Mouse (Mus musculus) c-Kit-positive CD71-positive TER-119-positive erythroid progenitor cells, embryonic 14.5 days (primary cell): ENCODE data around the gene Tmbim6.
"Not testable (repeated sequence)": the region's sequence is repeated elsewhere in the genome, so short reads cannot be mapped to it uniquely, and the experiment has no call there.

ENCODE experiments used
- DNase-seq: peaks from one replicate; pipeline ENCODE4 v3.0.0-alpha.2; 2013; ENCODE audit warnings: low spot score

Gene Tmbim6

DNA sequence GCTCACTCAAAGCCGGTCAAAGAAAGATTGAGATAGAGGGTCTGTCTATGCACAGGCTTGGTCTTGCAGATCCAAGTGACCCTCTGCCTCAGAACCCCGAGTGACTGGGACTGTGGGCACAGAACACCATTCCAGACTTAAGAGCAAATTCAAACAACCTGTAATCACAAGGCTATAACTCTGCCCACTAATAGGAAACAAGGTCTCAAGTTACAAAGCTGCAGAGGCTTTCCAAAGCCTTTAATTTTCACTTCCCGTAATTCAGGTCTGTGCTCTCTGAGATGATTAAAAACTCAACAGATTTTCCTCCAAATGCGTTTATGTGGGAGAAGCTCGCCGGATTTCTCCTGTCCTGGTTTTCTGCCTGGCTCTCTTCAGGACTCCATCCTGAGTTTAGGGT is 8.6 kb upstream of the Tmbim6 start:
- DNase-seq: no peak

DNA sequence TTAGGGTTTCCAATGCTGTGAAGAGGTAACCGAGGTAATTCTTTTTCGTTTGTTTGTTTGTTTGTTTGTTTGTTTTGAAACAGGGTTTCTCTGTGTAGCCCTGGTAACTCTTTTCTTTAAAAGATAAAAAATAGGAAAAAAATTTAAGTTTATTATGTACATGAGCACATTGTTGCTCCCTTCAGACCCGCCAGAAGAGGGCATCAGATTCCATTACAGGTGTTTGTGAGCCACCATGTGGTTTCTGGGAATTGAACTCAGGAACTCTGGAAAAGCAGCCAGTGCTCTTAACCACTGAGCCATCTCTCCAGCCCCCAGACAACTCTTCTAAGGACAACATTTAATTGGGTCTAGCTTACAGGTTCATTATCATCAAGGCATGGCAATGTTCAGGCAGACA is 6.6 kb upstream of the Tmbim6 start:
- DNase-seq: not testable (repeated sequence)

DNA sequence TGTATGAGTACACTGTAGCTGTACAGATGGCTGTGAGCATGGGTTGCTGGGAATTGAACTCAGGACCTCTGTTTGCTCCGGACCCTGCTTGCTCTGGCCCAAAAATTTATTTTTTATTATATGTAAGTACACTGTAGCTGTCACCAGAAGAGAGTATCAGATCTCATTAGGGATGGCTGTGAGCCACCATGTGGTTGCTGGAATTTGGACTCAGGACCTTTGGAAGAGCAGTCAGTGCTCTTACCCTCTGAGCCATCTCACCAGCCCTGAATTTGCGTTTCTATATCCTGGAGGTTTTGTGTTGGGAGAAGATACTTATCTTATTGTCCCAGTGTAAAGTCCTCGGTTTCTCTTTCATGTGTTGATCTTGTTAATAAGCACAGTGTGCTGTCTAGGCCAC is 5.9 kb upstream of the Tmbim6 start:
- DNase-seq: no peak

DNA sequence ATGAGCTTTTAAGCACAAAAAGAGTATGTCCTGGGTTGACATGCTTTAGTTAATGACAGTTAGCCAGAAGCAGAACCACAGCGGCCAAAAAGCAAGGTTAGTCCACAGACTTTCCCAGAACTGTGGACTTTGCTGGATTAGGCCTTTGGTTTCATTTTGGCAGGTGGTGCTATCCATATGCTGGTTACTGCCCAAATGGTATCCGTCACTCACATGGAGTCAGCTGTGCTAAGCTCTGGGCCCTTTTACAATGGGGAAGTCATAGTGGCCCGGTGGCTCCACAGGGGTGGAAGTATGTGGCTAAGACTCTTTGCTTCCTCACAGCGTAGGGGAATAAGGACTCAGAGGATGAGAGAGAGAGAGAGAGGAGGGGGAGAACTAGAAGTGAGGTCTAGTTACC is 4.7 kb upstream of the Tmbim6 start:
- DNase-seq: no peak

DNA sequence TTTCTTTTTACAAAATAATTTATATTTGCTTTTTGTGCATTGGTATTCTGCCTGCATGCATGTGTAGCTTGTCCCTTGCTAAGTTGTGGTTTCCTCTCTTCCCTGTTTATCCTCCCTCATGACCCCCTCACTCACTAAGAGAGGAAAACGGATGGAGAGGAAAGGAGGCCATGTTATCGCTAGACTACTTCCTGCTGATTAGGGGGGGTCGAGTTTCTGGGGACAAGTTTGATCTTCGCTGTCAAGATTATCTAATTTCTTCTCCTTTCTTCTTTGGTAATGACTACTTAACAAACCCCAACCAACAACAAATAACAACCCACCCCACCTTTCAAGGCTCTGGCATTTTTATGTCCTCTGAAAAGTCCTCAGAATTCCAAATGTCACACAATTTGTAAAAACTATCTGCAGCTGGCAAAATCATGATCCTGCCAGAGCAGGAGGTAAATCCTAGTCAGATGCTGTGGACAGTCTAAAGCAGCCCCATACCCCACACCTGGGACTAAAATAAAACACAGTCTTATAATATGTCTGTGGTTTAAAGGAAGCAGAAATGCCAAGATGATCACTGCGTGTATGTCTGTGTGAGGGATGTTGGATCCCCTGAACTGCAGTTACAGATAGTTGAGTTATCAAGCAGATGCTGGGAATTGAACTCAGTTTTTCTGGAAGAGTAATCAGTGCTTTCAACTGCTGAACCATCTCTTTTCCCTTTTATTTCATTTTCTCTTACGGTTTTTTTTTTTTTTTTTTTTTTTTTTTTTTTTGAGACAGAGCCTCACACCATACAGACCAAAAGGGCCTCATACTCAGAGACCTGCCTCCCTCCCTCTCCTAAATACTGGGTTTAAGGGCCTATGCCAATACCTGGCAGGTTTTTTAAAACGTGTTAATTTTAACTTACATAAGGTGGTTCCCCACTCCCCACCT is 1.9 kb upstream of the Tmbim6 start:
- DNase-seq: no peak

DNA sequence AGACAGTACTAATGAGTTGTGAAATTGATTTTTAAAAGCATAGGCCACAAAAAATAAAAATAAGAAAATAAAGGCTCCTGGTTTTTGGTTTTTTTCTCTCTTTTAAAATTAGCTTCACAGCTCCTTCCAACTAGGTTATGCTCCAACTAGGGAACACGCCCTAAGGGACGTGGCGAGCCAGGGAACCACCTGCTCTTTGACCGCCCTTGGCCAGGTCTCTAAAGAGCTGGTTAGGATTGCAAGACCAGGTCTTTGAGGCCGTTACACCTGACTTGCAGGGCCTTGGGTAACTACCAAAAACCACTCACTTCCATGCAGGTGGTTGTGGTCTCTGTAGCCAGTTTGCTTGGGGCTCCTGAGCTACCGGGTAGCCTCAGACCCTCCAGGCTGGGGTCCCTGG is 707 bp upstream of the Tmbim6 start:
- no peak for DNase-seq

DNA sequence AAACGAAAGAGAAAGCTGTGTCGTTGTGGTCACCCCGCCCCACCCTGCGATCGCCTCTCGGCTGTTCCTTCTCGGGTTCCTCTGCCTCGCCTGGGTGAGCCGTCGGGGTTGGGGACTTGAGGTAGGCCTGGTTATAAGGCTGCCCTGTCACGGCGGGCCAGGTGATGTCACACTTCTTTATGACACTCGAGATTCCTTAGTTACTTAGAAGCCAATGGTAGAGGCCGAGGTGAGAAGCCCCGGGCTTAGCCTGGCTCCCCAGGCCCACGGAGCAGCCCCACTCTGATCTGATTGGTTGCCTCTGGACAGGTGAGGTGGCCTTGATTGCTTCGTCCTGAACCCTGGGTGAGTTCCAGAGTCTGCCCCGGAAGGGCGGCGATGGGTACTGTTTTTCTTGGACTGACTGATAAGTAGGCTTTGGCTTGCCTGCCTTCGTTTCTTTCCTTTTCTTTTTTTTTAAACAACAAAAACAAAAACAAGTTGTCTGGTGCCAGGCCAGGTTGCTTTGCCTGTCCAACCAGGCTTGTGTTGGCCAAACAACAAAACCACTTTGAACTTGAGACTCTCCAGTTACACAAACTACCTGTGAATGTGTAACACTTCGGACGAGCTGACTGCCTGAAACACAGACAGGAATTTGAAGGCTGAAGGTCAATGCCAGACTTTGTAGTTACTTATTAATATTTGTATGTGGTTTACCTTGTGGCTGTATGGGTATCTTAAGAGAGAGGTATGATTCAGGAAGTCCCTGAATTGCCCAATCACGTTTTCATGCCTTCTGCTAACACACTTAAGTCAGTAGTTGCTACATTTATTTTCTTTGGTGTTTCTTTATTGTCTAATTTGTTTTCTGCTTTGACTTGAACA is 937 bp downstream of the Tmbim6 start:
- peak; percentile 66 for DNase-seq

DNA sequence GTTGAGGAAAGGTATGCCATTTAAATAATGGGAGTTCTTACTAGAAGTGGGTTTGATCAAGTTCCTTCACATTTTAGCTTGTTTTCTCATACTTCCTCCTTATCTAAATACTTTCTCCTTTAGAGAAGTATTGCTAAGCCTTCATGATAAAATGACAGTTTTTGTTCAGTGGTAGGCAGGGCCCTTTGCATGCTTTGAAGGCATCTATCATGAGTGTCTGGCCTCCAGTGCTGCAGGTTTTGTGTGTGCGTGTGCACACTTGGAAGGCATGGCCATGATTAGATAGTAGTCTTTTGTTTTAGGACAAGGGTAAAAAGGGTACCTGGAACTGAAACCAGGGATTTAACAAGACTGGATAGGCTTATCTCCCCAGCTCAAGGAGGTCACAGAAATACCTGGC is 3.8 kb downstream of the Tmbim6 start:
- DNase-seq: no peak

DNA sequence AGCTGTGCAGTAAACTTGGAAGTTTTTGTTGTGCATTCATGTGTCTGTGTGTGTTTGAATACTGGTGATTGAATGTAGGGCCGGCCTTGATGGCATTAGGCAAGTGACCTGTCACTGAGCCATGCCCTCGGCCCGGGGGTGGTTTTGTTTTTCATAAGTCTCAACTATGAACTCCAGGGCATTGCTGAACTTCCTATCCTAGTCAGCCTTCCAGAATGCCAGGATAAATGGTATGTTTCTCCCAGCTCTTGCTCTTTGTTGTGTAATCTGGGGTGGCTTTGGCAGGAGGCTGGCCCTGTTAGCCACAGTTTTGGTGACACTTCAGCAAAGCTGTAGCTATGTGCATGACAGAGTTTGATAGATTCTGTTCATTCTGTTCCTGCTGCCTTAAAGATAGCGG is 4.2 kb downstream of the Tmbim6 start:
- no peak for DNase-seq

DNA sequence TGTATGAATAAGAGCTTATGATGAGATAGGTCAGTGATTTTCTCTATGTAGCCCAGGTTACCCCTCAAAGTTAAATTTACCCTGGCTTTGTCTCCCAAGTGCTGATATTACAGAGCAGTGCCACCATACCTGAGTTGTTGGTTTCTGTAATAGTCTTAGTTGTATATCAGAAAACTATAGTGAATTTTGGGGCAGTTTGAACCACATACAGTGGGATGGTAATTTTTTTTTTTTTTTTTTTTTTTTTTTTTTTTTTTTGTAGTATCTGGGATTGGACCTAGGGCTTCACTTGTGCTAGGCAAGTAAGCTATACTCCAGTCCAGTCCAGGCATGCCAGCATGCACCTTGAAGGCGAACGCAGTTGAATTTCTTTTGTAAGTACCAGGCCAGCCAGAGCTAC is 4.9 kb downstream of the Tmbim6 start:
- DNase-seq: no peak

DNA sequence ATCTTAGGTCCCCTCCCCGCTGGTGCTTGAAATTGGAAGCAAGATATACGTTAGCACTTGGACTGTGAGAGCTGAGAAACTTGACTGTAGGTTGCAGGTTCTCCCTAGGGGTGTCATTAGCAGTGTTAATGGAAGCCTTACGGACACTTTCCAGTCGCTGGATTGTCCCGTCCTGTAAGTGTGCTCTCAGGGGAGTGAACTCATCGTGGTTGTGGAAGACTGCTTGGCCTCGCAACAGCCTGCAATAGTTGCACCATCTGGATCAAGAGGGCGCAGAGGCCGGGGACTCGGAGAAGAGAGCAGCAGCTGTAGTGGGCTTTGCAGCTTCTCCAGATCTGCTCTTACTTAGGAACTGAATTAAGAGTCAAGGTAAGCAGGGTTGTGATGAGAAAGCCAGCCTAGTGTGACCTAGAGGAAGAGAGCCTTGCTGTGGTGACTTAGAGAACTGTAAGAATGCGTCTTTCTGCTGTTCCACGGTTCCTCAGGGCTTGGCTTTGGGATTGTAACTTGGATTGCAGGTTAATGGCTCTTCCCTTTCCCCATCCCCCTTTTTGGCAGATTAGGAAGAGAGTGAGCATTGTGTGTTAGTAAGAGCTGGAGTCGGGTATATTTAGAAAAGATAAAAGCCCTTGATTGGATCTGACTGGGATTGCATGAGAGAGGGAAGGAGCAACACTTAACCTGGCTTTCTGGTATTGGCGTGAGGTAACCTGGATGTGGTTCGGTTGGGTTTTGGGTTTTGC is 7.0 kb downstream of the Tmbim6 start:
- DNase-seq: no peak

DNA sequence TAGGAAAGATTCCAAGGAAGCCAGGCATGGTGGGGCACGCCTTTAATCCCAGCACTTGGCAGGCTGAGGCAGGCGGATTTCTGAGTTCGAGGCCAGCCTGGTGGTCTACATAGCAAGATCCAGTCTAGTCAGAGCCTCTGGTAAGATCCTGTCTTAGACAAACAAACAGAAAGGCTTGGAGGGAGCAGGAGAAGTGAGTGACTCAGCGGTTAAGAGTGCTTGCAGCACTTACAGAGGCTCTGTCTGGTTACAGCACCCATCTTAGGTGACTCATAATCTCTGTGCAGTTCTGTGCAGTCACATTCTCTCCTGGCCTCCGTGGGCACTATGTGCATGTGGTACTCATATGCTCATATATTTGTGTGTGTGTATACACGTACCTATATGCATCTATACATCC is 7.9 kb downstream of the Tmbim6 start:
- no peak for DNase-seq

DNA sequence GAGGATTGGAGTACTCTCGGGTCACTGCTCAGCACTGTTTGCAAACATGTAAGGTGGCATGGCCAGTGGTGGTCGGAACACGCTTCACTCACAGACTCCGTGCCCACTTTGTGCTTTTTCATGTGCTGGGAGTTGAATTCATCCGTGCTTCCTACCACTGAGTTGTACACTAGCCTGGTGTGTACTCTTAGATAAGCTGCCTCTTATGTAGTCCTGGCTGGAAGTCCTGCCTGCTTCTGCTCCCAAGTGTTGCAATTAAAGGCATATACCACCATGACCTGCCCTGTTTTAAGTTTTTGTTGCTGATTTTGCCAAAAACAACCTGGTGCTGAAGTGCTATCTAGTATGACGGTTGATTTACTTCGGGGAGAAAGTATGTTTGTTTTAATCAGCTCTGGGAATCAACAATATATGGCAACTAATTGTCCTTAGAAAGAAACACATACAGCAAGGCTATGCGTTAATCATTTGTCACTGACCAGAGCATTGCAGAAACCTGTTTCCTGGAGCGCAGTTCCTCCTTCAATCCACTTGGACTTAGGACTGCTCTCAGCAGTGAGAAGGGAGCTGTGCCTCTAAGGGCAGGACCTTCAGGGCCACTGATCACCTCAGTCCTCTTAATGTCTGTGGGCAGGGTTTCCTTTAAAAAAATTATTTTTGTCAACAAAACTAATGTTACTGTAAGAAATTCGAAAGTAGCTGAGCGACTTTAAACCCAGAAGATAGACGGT is 10.6 kb downstream of the Tmbim6 start:
- no peak for DNase-seq

DNA sequence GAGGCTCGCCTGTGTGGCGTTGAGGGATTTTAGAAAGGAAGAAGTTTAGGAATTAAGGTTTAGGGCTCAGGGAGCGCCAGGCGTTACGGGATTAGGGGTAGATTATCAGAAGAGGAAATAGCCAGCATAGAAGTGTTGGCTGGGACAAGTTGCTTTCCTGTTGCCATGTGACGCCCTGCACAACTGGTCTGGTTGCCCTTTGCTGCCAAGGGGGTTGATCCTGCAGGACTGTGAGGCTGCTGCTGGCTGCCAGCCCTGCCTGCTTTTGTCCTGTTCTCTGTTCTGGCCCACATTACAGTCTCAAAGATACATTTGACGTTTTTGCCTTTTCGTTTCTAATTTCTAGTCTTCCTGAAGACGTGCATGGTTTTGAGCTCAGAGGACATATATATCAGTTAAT is 12.5 kb downstream of the Tmbim6 start:
- no peak for DNase-seq

DNA sequence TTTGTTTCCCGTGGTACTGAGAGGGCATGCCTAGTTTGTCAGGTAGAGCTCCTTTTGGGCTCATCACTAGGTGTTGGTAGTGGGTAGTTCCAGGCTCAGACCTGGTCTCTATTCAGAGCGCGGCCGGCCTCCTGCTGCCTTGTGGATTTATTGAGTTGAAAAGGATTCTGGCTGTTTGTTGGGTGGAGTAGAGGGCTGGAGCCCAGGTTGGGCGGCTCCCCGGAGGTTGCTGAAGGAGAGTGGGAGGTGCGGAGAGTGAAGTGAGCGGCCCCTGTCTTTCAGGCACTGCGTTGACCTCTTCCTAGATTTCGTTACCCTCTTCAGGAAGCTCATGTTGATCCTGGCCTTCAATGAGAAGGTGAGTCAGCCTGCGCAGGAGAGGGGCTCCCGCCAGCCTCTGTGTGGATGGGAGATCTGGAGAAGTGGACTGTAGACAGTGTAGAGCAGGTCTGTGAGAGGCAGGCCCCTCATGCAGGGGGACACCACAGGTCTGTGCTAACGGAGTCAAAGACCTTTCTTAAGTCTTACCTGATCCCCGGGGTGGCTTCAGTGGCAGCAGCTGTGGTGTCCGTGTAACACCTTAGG is 14.4 kb downstream of the Tmbim6 start:
- no peak for DNase-seq

DNA sequence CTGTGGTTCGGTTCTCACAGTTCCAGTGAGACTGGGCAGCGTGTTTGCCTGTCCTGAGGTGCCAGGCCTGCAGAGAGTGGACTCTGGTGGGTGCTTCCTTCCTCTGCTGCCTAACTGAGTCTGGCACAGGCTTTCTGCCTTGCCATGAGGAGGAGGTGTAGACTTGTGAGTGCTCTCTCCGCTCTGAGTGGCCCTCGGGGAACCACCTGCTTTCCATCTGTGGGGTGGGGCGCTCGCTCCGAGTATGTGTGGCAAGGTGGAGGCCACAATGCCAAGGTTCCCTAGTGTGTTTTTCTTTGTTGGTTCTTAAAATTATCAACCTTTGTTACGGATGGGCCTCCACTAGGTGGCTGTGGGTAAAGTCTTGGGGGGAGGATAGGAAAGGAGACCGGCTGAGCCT is 16.2 kb downstream of the Tmbim6 start:
- no peak for DNase-seq

DNA sequence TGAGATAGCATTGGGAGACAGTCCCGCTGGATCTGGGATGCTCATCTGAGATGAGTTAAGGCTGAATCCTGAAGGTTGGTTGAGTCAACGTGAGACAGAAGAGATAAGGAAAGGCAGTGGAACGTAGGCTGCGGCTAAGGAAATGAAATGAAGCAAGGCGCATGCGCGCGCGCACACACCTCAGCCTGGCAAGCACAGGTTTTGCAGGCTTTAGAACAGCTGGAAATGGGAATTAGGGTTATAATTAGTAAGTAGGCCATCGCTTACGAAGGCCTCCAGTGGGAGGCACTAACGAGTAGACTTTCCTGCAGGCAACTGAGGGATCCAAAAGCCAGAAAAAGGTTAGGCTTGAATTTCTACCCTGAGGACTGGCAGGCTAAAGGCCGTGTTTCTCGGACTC is 19.1 kb downstream of the Tmbim6 start:
- DNase-seq: no peak

DNA sequence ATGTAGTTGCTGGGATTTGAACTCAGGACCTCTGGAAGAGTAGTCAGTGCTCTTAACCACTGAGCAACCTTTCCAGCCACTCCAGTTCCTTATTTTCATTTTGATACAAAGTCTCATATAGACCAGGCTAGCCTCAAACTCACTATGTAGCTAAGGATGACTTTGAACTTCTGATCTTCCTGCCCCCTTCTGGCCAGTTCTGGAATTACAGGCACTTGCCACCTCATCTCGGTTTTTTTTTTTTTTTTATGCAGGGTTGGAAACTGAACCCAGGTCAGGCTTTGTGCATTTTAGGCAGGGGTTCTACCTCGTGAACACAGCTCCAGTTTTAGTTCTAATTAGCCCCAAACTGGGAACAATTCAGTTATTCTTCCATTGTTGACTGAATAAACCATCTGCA is 23.1 kb downstream of the Tmbim6 start:
- DNase-seq: peak; percentile 66

DNA sequence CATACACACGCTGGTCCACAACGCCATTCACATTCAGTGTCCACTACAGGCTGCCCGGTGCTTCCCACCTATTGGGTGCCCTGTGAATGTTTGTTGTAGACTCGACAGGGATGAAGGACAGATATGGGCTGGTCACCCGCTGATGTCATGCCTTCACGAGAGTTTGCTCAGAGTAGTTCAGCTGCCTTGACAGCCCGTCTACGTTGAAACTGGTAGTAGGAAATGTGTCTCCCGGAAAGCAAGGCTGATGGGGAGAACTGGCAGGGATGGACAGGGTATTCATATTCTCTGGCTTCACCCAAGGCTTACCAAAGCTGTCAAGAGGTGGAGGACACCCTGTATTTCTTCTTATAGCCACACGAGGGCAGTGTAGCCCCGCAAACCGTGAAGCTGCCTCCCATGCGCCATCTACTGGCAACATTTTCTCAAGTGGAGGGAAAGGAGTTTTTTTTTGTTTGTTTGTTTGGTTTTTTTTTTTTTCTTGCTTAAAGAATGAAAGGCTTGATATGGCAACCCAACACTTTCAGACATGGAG is 23.7 kb downstream of the Tmbim6 start:
- peak; percentile 89 for DNase-seq

DNA sequence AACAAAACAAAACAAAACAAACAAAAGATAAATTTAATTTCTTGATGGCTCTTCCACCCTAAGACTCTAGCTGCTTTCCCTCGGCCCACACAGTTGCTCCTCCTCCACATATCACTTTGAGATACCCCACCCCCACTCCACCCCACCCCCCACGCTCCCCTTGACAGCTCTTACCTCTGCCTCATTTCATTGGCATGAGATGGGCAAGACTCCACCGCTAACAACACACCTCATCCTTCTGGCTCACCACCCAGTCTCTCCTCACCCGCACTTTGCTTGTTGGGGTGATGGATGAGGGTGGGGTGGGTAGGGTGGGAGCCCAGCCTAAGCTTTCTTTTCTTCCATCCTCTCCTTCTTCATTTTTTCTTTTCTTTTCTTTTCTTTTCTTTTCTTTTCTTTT is 24.3 kb downstream of the Tmbim6 start:
- no peak for DNase-seq

DNA sequence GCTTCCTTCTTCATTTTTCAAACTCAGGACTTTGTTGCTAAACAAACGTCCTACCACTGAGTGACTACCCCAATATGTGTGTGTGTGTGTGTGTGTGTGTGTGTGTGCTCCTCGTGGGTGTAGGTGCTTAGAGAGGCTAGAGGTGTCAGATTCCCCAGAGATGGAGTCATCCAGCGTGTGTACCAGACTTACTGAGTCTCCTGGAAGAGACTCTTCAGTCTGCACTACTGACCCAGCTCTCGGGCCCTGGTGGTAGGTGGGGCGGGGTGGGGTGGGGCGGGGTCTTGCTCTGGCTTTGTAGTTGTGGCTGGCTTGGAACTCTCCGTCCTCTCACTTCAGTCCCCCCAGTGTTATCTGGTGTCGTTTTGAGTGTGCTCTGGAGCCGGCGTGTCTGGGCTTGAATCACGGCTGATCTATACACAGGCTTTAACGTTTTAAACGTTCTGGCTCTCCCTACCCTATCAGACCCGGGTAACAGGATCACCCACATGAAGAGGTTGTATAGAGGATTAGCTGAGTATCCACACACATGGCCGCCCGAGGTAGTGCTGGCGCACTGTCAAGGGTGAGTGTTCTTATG is 25.1 kb downstream of the Tmbim6 start:
- DNase-seq: no peak
